Mouse (Mus musculus) heart, adult 10 weeks (tissue): ENCODE results near the gene Dmac1. TPM values are rescaled to one million over a fixed set of nuclear protein-coding genes. Genes with fewer than 3 reads are reported as not detected.

Experiments used
- polyA plus RNA-seq: library from polyadenylated mRNA; stranded (reverse); fragments of 350-450 nt; fragmentation: Illumina TruSeq; extraction: RNeasy Lipid Tissue Mini Kit (QIAGEN cat#74804); gene quantifications from one replicate; pipeline ENCODE4 v1.2.3, GENCODE M21; 2014; ENCODE audit warnings: low read depth, low replicate concordance

Dmac1 gene
- polyA plus RNA-seq, result 67.6 TPM

GRCm38 (mm10) chr4:75278197-75279175 lies at the start of gene Dmac1:
Gene Dmac1, minus strand, starts transcription at chr4:75278305.

